Mouse (Mus musculus) liver, embryonic 14.5 days (tissue): Measurements from ENCODE around the gene Ovol3. TPM values are rescaled to one million over a fixed set of nuclear protein-coding genes. Genes with fewer than 3 reads are reported as not detected.
"Not testable (repeated sequence)": the region's sequence is repeated elsewhere in the genome, so short reads cannot be mapped to it uniquely, and the experiment has no call there.

Experiments used
- ATAC-seq: fragments of 200-750 bp; cut with Nextera tagmentation; 2 replicates; pipeline ENCODE4 v1.8.0; 2017; ENCODE audit warnings: moderate number of reproducible peaks, mild to moderate bottlenecking, moderate library complexity; ENCODE audit not compliant: insufficient read depth
- DNase-seq, 3 experiments: peaks; one replicate each; pipeline ENCODE4 v3.0.0-alpha.2; 2012 to 2013; ENCODE audit warnings: low read depth in 3 of 3, low spot score in 3 of 3
- H3K27ac ChIP-seq: fragments of 300-500 bp; sonication (generic); 2 replicates; pipeline ENCODE4 v1.5.1; 2014; ENCODE audit warnings: moderate library complexity, mild to moderate bottlenecking, control low read depth, inconsistent platforms
- H3K27me3 ChIP-seq: fragments of 300-500 bp; sonication (generic); 2 replicates; pipeline ENCODE4 v1.6.1; 2014; ENCODE audit warnings: mild to moderate bottlenecking, low read length, moderate library complexity; ENCODE audit not compliant: control insufficient read depth, insufficient read depth
- H3K36me3 ChIP-seq: fragments of 300-500 bp; sonication (generic); replicated peaks from 2 replicates; pipeline ENCODE4 v1.6.1; 2014; ENCODE audit warnings: low read depth; ENCODE audit not compliant: control insufficient read depth, insufficient read depth
- H3K4me1 ChIP-seq, 2 experiments: fragments of 200-500 bp in 1 of 2; fragments of 300-500 bp in 1 of 2; sonication (generic) in 1 of 2; replicated peaks; 2 replicates each; pipeline ENCODE4 v1.6.1; 2012 to 2014; ENCODE audit warnings: antibody characterized with exemption in 1 of 2, inconsistent platforms in 1 of 2, low read length in 1 of 2; ENCODE audit not compliant: control insufficient read depth in 2 of 2, insufficient read depth in 2 of 2
- H3K4me2 ChIP-seq: fragments of 300-500 bp; sonication (generic); 2 replicates; pipeline ENCODE4 v1.6.1; 2014; ENCODE audit warnings: low read depth, mild to moderate bottlenecking, control low read depth, moderate library complexity
- H3K4me3 ChIP-seq, 2 experiments: fragments of 200-500 bp in 1 of 2; fragments of 300-500 bp in 1 of 2; sonication (generic) in 1 of 2; 2 replicates each; pipeline ENCODE4 v1.5.1; 2012 to 2014; ENCODE audit warnings: low read depth in 2 of 2, low read length in 2 of 2, mild to moderate bottlenecking in 2 of 2, control low read depth in 1 of 2, inconsistent platforms in 1 of 2, moderate library complexity in 1 of 2; ENCODE audit not compliant: insufficient read depth in 1 of 2
- H3K9ac ChIP-seq: fragments of 300-500 bp; sonication (generic); replicated peaks from 2 replicates; pipeline ENCODE4 v1.6.1; 2014; ENCODE audit warnings: mild to moderate bottlenecking, control low read depth, moderate library complexity
- H3K9me3 ChIP-seq: fragments of 300-500 bp; sonication (generic); 2 replicates; pipeline ENCODE4 v1.6.1; 2016; ENCODE audit warnings: low read length, mixed read lengths; ENCODE audit not compliant: control insufficient read depth
- CTCF ChIP-seq: IDR thresholded peaks from 2 replicates; pipeline ENCODE4 v1.5.1; 2016; ENCODE audit warnings: antibody characterized with exemption, low read depth, control low read depth
- EP300 ChIP-seq: IDR thresholded peaks from 2 replicates; pipeline ENCODE4 v1.6.1; 2016; ENCODE audit warnings: antibody characterized with exemption, low read depth
- WGBS: fragments of 180-500 bp; shearing (Covaris S2); extraction: QIAGEN DNeasy Blood & Tissue Kit; methylation state at CpG from one replicate; pipeline ENCODE4 v1.1.7; 2014; ENCODE audit not compliant: insufficient replicate concordance; 5-methylcytosine and 5-hydroxymethylcytosine counted together
- polyA plus RNA-seq, 2 experiments: library from polyadenylated mRNA; depleted of rRNA in 1 of 2; stranded (reverse) in 1 of 2; unstranded in 1 of 2; fragments of >200 nt; fragmentation: Nextera tagmentation in 1 of 2; extraction: Ambion mirVana in 1 of 2; gene quantifications; 2 replicates each; pipeline versions ENCODE4 v1.2.1 to v1.2.3; 2012 to 2014

Ovol3 gene
- polyA plus RNA-seq, 2 experiments: not detected

DNA sequence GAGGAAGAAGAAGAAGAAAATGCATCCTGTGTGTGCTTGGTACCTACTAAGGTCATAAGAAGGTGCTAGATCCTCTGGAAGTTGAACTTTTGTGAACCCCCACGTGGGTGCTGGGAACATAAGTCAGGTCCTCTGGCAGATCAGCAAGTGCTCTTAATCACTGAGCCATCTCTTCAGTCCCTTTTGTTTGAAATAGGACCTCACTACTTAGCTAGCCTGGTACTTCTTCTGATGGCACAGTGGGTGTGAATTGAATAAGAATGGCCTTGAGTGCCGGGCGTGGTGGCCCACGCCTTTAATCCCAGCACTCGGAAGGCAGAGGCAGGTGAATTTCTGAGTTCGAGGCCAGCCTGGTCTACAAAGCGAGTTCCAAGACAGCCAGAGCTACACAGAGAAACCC, 30.4 kb upstream of the Ovol3 start:
- Histone ChIP-seq H3K27me3 (no peaks in the 10 kb centered on the region), H3K4me1 (no peaks in the 10 kb centered on the region), H3K36me3 (peaks cover 9% of the 10 kb centered on the region), H3K4me3 (no peak overlapping the region), H3K9ac (no peak overlapping the region), H3K9me3 (no peaks in the 10 kb centered on the region), H3K4me2 (no peak overlapping the region), H3K27ac (no peak overlapping the region)
- ATAC-seq: no peak
- no peak for DNase-seq
- WGBS: 77% methylated on average over 7 of the region's 7 CpGs
- TF ChIP-seq CTCF (no peak), EP300 (no peak)

DNA sequence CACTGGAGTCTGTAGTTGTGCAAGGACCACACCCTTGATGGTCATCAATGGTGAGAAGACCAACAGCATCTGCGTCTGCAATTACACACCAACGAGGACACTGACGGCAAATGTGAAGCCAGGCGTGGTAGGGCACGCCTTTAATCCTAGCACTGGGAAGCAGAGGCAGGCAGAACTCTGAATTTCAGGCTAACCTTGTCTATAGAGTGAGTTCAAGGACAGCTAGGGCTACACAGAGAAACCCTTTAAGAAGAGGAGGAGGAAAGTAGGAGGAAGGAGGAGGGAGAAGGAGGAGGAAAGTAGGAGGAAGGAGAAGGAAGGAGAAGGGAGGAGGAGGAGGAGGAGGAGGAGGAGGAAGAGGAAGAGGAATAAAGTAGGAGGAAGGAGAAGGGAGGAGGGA, 30.0 kb upstream of the Ovol3 start:
- Histone ChIP-seq H3K4me2 (no peak overlapping the region), H3K27ac (no peak overlapping the region), H3K4me1 (no peaks in the 10 kb centered on the region), H3K9ac (no peak overlapping the region), H3K36me3 (peaks cover 9% of the 10 kb centered on the region), H3K4me3 (no peak overlapping the region), H3K9me3 (no peaks in the 10 kb centered on the region), H3K27me3 (no peaks in the 10 kb centered on the region)
- no peak for TF ChIP-seq EP300
- no peak for TF ChIP-seq CTCF
- ATAC-seq: no peak
- no peak for DNase-seq
- WGBS: 78% methylated on average over 5 of the region's 5 CpGs

DNA sequence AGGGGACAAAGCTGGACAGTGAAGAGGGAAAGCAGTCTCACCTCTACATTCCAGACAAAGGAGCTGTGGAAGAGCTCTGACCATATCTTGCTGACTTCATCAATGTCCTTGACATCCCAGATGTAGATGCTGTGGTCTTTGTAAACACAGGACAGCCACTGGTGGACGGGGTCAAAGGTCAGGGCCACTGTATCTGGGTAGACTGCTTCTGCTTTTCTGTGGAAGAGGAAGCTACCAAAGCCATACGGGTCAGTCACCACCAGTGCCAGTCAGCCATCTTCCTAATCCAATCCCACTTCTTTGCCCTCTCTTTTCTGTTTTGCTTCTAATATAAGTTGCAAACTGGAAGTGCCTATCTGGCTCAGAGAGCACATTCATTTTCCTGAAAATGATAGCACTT, 29.5 kb upstream of the Ovol3 start:
- H3K27me3 ChIP-seq: no peaks in the 10 kb centered on the region
- no peaks in the 10 kb centered on the region for H3K9me3 ChIP-seq
- peaks cover 9% of the 10 kb centered on the region for H3K36me3 ChIP-seq
- H3K4me2 ChIP-seq: no peak overlapping the region
- no peak overlapping the region for H3K27ac ChIP-seq
- WGBS: 52% methylated on average over 2 of the region's 2 CpGs
- DNase-seq (no peak), ATAC-seq (no peak)
- no peaks in the 10 kb centered on the region for H3K4me1 ChIP-seq
- H3K9ac ChIP-seq: no peak overlapping the region
- no peak overlapping the region for H3K4me3 ChIP-seq
- TF ChIP-seq CTCF (no peak), EP300 (no peak)

DNA sequence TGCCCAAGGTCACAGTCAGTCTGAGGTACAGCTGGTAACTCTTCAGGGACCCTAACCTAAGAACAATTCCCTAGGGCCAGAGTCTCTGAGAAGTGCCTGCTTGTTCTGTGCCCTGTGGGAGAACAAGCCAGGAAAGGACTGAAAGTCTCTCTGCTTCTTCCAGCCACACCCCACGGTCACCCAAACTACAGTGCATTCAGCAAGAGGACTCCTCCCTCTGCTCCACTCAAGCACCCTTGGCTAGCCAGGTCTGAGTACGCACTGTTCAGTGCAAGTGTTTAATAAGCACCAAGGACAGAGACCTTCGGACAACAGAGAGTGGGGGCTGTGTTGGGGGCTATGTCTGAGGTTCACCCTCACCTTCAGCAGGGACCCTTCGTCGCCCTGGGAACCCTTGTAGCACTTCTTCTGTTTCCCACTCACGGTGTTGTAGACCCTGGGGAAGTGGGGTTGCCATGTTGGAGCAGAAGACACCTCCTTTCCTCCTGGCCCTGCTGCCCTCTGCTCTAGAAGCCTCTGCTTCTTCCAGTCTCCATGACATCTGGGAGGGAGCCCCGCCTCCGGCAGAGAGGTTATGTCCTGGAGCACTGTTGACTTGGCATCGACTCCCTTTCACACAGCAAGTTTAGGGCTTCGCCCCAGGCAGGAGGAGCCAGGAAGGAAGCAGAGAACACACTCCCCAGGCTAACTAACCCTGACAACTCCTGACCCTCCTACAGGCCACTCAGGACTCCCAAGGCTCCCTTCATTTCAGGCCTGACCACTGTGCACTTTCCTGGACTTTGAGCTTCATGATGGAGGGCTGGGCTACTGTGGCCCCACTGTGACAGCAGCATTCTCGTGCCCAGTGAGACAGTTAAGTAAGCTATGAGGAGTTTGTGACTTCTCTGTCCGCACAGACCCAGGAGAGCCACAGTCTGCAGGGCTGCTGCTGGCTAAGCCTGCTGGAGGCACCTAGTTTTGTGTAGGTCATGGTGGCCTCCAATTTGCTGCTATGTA, 16.7 kb upstream of the Ovol3 start:
- DNase-seq: no peak
- ATAC-seq: no peak
- no peak overlapping the region for H3K4me2 ChIP-seq
- H3K27me3 ChIP-seq: no peaks in the 10 kb centered on the region
- H3K27ac ChIP-seq: no peak overlapping the region
- TF ChIP-seq CTCF (no peak), EP300 (no peak)
- no peak overlapping the region for H3K9ac ChIP-seq
- H3K4me3 ChIP-seq: no peak overlapping the region
- peaks cover 6% of the 10 kb centered on the region; the same call in 1 of the 2 replicates for H3K36me3 ChIP-seq
- H3K4me1 ChIP-seq: no peaks in the 10 kb centered on the region
- no peaks in the 10 kb centered on the region for H3K9me3 ChIP-seq
- WGBS: 72% methylated on average over 12 of the region's 12 CpGs

DNA sequence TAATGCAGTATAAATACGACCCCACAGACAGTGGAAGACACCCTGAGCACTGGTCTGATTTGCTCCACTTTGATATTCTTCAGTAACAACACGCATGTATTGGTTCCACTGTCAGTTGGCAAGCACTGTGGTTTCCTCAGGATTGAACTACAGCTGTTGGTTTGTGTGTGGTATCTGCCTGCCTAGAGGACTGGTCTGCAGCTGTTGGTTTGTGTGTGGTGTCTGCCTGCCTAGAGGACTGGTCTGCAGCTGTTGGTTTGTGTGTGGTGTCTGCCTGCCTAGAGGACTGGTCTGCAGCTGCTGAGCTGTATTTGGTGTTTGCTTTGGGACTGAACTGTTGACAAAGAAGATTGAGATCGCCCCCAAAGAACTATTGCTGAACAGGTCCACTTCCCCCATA, 1.8 kb upstream of the Ovol3 start:
- not testable (repeated sequence) for H3K27ac ChIP-seq, ATAC-seq, H3K4me3 ChIP-seq, H3K36me3 ChIP-seq, H3K27me3 ChIP-seq, H3K4me2 ChIP-seq, H3K9ac ChIP-seq, H3K4me1 ChIP-seq, H3K9me3 ChIP-seq, DNase-seq
- 62% methylated on average over 3 of the region's 3 CpGs for WGBS
